Mouse (Mus musculus): ENCODE results near the gene Nxph4. TPM values are rescaled to one million over a fixed set of nuclear protein-coding genes. Genes with fewer than 3 reads are reported as not detected.

Gene Nxph4
- polyA plus RNA-seq, 1 experiment from 2014 or later, result 133 TPM

DNA sequence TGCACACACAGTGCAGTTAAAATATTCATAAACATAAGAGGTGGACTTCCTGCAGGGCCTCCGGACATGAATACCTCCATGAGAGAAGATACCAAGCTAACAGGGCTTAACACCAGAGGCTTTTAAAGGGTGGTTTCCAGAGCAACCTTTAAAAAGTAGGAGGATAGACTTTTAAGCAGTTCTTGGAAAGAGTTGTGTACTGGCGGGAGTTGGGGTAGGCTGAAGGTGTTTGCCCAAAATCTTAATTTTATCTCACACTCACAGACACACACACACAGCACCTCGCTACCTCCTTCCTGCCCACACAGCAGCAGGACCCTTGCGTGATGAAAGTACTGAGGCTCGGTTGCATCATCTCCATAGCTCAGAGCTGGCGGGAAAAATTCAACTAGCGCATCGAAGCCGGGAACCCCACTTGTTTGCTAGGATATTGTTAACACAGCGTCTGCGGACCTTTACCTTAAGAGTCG, 12.7 kb downstream of the Nxph4 start:
- H3K27ac ChIP-seq (replicated peaks), result no peak overlapping the region; the same call in 1 of the 2 replicates
- peak overlapping the region; percentile 67 for H3K9ac ChIP-seq
- ATAC-seq (ENCODE audit: low read depth), result no peak
- H3K4me1 ChIP-seq (replicated peaks), result peaks cover 61% of the 10 kb centered on the region
- peaks cover 22% of the 10 kb centered on the region for H3K36me3 ChIP-seq
- H3K4me2 ChIP-seq, result peak overlapping the region; percentile 73
- H3K4me3 ChIP-seq, result peak overlapping the region; percentile 51
- H3K27me3 ChIP-seq, result peaks cover 45% of the 10 kb centered on the region
- no peaks in the 10 kb centered on the region for H3K9me3 ChIP-seq
- WGBS, result 12% methylated on average over 12 of the region's 12 CpGs

DNA sequence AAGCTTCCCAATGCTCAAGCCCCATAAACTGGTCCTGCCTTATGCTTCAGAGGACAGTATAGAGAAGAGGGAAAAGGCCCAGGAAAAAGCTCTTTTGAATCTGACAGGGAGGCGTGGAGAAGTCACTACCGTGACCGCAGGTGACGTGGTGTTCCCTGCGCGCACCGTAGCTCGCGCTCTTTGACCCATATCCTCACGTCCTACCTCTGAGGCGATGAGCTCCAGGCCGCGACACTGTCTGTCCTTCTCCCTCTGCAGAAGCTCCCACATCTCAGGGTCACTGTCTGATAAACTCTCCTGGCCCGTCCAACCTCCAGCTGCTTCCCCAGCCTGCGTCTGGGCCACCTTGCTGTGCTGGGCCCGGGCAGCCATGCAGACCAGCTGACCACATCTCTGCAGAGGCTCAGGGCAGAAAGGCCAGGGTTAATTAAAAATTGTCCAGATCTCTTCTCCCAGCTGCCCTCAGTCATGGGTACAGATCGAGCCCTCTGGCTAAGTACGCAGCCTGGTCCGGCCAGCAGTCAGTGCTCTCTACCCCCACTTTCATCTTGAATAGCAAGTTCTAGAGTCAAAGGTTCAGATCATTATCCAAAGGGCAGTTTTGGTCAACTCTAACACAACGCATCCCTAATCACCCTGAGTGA, 13.5 kb downstream of the Nxph4 start:
- Histone ChIP-seq H3K4me3 (no peak overlapping the region), H3K27me3 (peaks cover 45% of the 10 kb centered on the region), H3K9me3 (no peaks in the 10 kb centered on the region), H3K4me1 (replicated peaks) (peaks cover 61% of the 10 kb centered on the region), H3K27ac (replicated peaks) (no peak overlapping the region), H3K4me2 (peak overlapping the region; percentile 73), H3K36me3 (peaks cover 22% of the 10 kb centered on the region), H3K9ac (peak overlapping the region; percentile 22; the same call in 1 of the 2 replicates)
- ATAC-seq (ENCODE audit: low read depth), result no peak
- WGBS, result 87% methylated on average over 20 of the region's 20 CpGs

DNA sequence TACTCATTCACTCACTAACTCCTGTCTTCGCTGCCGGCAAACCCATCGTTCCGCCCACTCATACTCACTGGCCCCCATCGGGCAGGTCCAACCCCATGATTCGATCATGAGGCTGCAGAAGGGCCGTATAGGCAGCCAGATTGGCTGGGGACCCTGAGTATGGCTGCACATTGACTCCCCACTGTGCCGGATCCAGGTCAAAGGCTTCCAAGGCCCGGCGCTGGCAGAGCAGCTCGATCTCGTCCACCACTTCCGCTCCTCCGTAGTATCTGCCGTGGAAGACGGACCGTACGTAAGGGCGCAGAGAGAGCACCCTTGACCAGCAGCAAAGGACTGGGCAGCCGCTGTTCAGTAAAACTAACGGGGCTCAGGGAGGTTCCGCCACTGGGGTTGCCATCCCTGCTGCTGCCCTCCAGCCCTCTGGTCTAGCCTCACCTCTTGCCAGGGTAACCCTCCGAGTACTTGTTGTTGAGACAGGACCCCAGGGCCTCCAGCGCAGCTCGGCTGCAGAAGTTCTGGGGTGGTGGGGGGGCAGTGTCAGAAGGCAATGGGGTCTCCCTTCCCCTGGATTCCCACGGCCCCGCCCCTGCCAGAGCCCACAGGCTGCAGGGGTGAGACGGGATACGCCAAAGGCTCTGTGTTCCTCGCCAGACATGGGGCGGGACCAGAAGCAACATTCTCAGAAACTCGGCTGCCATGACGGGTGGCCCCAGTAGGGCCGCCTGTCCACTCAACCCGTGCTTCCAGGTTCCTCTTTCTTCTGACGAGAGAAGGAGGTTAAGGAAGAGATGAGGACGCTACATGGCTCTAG, 14.3 kb downstream of the Nxph4 start:
- Histone ChIP-seq H3K27me3 (peaks cover 45% of the 10 kb centered on the region), H3K27ac (replicated peaks) (no peak overlapping the region), H3K9ac (peak overlapping the region; percentile 22; the same call in 1 of the 2 replicates), H3K4me3 (no peak overlapping the region), H3K4me1 (replicated peaks) (peaks cover 61% of the 10 kb centered on the region), H3K4me2 (peak overlapping the region; percentile 73; the same call in 1 of the 2 replicates), H3K9me3 (no peaks in the 10 kb centered on the region), H3K36me3 (peaks cover 22% of the 10 kb centered on the region)
- no peak for ATAC-seq (ENCODE audit: low read depth)
- WGBS, result 92% methylated on average over 36 of the region's 37 CpGs

DNA sequence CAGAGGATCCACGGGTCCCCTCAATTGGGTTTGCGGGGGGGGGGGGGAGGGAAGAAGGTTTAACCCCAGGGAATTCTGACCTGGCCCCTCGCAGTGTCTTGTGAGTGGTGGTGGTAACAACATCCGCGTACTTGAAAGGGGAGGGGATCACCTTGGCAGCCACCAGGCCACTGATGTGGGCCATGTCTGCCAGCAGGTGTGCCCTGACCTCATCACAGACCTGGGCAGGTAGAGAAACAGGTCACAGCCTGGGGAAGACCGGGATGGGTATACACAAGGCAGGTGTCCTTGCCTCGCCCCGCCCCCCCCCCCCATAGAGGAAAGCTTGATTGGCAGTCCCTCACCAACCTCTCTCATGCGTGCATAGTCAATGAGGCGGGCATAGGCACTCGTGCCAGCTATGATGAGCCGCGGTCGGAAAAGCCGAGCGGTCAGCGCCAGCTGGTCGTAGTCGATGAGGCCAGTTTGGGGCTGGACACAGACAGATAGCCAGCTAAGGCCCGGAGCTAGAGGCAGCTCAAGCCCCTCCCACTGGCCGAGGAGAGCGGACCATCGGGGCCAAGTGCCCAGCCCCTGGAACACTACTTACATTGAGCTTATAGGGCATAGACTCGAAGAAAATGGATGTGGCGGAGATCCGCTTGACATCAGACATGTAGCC, 15.2 kb downstream of the Nxph4 start:
- Histone ChIP-seq H3K4me1 (replicated peaks) (peaks cover 60% of the 10 kb centered on the region), H3K4me2 (no peak overlapping the region), H3K9ac (no peak overlapping the region), H3K36me3 (peaks cover 22% of the 10 kb centered on the region), H3K4me3 (no peak overlapping the region), H3K27ac (replicated peaks) (no peak overlapping the region), H3K27me3 (peaks cover 47% of the 10 kb centered on the region), H3K9me3 (no peaks in the 10 kb centered on the region)
- ATAC-seq (ENCODE audit: low read depth), result no peak
- WGBS, result 89% methylated on average over 25 of the region's 26 CpGs

- Histone ChIP-seq H3K27ac (replicated peaks) (no peak overlapping the region), H3K4me1 (replicated peaks) (peaks cover 72% of the 10 kb centered on the region), H3K4me2 (no peak overlapping the region), H3K9ac (no peak overlapping the region), H3K4me3 (no peak overlapping the region), H3K36me3 (peaks cover 22% of the 10 kb centered on the region), H3K9me3 (no peaks in the 10 kb centered on the region), H3K27me3 (peaks cover 46% of the 10 kb centered on the region)
- ATAC-seq (ENCODE audit: low read depth), result no peak
- 94% methylated on average over 22 of the region's 22 CpGs for WGBS
Measured at GRCm38 (mm10) chr10:127517941-127518340, 16.4 kb downstream of the Nxph4 start.

GRCm38 (mm10) chr10:127516576-127517260, 17.6 kb downstream of the Nxph4 start:
- WGBS, result 2% methylated on average over 29 of the region's 30 CpGs
- Histone ChIP-seq H3K36me3 (peaks cover 22% of the 10 kb centered on the region), H3K9ac (0 out of 2 replicates have a peak overlapping the region, but pooled peaks have one; percentile 31), H3K4me2 (peak overlapping the region; percentile 39), H3K9me3 (no peaks in the 10 kb centered on the region), H3K4me3 (0 out of 2 replicates have a peak overlapping the region, but pooled peaks have one; percentile 3), H3K27me3 (peaks cover 46% of the 10 kb centered on the region), H3K4me1 (replicated peaks) (peaks cover 79% of the 10 kb centered on the region), H3K27ac (replicated peaks) (peak overlapping the region; percentile 42; the same call in 1 of the 2 replicates)
- ATAC-seq (ENCODE audit: low read depth), result no peak

DNA sequence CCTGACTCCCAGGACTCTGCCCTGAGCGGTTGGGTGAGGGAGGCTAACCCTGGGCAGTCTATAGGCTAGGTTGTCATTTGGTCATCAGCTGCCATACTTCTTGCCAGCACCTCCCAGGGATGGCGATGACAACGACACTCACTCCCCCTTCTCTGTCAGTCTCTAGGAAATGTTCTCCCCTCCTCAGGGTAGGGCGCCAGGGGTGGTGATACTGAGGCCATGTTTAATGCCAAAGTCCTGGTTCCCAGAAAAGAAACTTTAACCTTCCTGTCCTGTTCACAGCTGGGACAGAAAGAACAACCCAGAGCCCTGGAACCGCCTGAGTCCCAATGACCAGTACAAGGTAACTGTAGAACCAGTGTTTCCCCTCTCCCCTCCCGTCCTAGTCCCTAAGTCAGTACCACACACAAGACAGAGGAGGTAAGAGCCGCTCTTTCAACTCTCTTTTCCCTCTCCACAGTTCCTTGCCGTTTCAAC, 18.3 kb downstream of the Nxph4 start:
- ATAC-seq (ENCODE audit: low read depth), result no peak
- Histone ChIP-seq H3K36me3 (peaks cover 22% of the 10 kb centered on the region), H3K4me1 (replicated peaks) (peaks cover 79% of the 10 kb centered on the region), H3K9me3 (no peaks in the 10 kb centered on the region), H3K27me3 (peaks cover 46% of the 10 kb centered on the region), H3K4me2 (peak overlapping the region; percentile 39), H3K9ac (no peak overlapping the region), H3K4me3 (no peak overlapping the region), H3K27ac (replicated peaks) (peak overlapping the region; percentile 42; the same call in 1 of the 2 replicates)
- WGBS, result 19% methylated on average over 8 of the region's 8 CpGs

DNA sequence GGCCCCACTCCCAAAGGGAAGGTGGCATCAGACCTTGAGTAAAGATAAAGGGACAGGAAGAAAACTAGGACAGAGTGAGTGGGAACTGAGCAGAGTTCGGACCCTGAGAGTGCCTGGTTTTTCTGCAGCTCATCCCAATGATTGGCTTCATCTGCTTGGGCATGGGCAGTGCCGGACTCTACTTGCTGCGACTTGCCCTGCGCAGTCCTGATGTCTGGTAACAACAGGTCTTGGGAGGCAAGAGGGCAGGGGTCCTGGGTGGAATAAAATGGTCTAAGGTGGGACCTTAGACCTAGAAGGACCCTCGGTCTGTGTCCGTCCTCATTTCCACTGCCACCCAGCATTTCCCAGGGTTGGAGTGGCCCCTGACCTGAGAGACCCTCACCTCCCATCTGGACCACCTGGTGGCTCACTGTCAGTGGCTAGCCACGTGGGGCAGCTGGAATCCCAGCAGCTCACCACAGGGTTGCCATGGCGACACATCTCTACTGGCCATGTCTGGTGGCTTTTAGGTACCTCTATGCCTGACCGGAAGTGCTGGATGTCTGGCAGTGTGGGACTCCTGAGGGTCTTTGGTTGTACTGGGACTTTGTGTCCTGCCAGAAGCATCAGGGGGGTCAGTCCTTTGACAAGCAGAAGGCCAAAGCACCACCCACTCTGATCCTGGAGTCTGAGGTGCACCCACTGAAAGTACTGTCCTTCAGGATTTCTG, 18.9 kb downstream of the Nxph4 start:
- Histone ChIP-seq H3K4me3 (no peak overlapping the region), H3K27ac (replicated peaks) (no peak overlapping the region), H3K4me2 (peak overlapping the region; percentile 39; the same call in 1 of the 2 replicates), H3K4me1 (replicated peaks) (peaks cover 79% of the 10 kb centered on the region), H3K27me3 (peaks cover 52% of the 10 kb centered on the region), H3K9me3 (no peaks in the 10 kb centered on the region), H3K36me3 (peaks cover 22% of the 10 kb centered on the region), H3K9ac (no peak overlapping the region)
- no peak for ATAC-seq (ENCODE audit: low read depth)
- WGBS, result 26% methylated on average over 9 of the region's 9 CpGs

- Histone ChIP-seq H3K27ac (replicated peaks) (peak within 1 kb of the TSS; percentile 99), H3K4me2 (peak within 1 kb of the TSS; percentile 83), H3K9me3 (no peaks in the 10 kb centered on the region), H3K36me3 (peaks cover 17% of the 10 kb centered on the region), H3K4me1 (replicated peaks) (peaks cover 83% of the 10 kb centered on the region), H3K27me3 (peaks cover 57% of the 10 kb centered on the region), H3K9ac (peak within 1 kb of the TSS; percentile 59), H3K4me3 (no peak within 1 kb of the TSS)
- 17% methylated on average over 6 of the region's 6 CpGs for WGBS
- no peak for ATAC-seq (ENCODE audit: low read depth)
Measured at GRCm38 (mm10) chr10:127514764-127515163, 19.6 kb downstream of the Nxph4 start, which contains the start of gene Ndufa4l2. Ndufa4l2 (plus strand) TSS chr10:127514967.

- Histone ChIP-seq H3K4me3 (no peak overlapping the region), H3K4me1 (replicated peaks) (peaks cover 88% of the 10 kb centered on the region), H3K27ac (replicated peaks) (peak overlapping the region; percentile 99), H3K27me3 (peaks cover 57% of the 10 kb centered on the region), H3K4me2 (peak overlapping the region; percentile 83), H3K36me3 (peaks cover 15% of the 10 kb centered on the region), H3K9me3 (no peaks in the 10 kb centered on the region), H3K9ac (0 out of 2 replicates have a peak overlapping the region, but pooled peaks have one; percentile 59)
- ATAC-seq (ENCODE audit: low read depth), result no peak
- 11% methylated on average over 13 of the region's 13 CpGs for WGBS
Measured at GRCm38 (mm10) chr10:127514111-127514698, 20.2 kb downstream of the Nxph4 start.
